Mouse (Mus musculus) kidney, adult 2 months (tissue): ENCODE results near the gene Timm29. TPM values are rescaled to one million over a fixed set of nuclear protein-coding genes. Genes with fewer than 3 reads are reported as not detected.
A peak's percentile ranks its signal among the peaks of the same experiment; 100 is the strongest.

Source experiments
- DNase-seq: peaks from one replicate; pipeline ENCODE4 v3.0.0; 2021
- H3K27ac ChIP-seq: fragments of 200-500 bp; 2 replicates; pipeline ENCODE4 v1.5.1; 2012; ENCODE audit warnings: low read depth, low read length, control low read depth, inconsistent platforms; ENCODE audit not compliant: insufficient read depth
- H3K27me3 ChIP-seq: fragments of 200-500 bp; replicated peaks from 2 replicates; pipeline ENCODE4 v1.6.1; 2012; ENCODE audit warnings: mild to moderate bottlenecking, moderate library complexity, low read length, inconsistent platforms; ENCODE audit not compliant: control insufficient read depth, insufficient read depth
- H3K36me3 ChIP-seq: fragments of 200-500 bp; 2 replicates; pipeline ENCODE4 v1.6.1; 2012; ENCODE audit warnings: mild to moderate bottlenecking, moderate library complexity, low read length, inconsistent platforms; ENCODE audit not compliant: control insufficient read depth, insufficient read depth
- H3K4me1 ChIP-seq: fragments of 200-500 bp; 2 replicates; pipeline ENCODE4 v1.6.1; 2011; ENCODE audit warnings: low read length; ENCODE audit not compliant: control insufficient read depth, insufficient read depth
- H3K4me3 ChIP-seq: fragments of 200-500 bp; 2 replicates; pipeline ENCODE4 v1.5.1; 2011; ENCODE audit warnings: mild to moderate bottlenecking, low read depth, low read length, control low read depth; ENCODE audit not compliant: insufficient read depth
- CTCF ChIP-seq: fragments of 200-500 bp; conservative IDR thresholded peaks from 2 replicates; pipeline ENCODE4 v1.5.1; 2011; ENCODE audit warnings: low read depth, mild to moderate bottlenecking, control low read depth, low read length, moderate library complexity, mixed read lengths; ENCODE audit not compliant: insufficient read depth, insufficient read length
- POLR2A ChIP-seq: fragments of 200-500 bp; IDR thresholded peaks from one replicate; pipeline ENCODE4 v1.6.1; 2011; ENCODE audit warnings: low read depth, low read length, control low read depth
- WGBS: fragments of 180-500 bp; shearing (Covaris S2); methylation state at CpG from one replicate; pipeline ENCODE4 v1.1.7; 2018; 5-methylcytosine and 5-hydroxymethylcytosine counted together
- polyA plus RNA-seq: library from polyadenylated mRNA; depleted of rRNA; stranded (reverse); fragments of >200 nt; gene quantifications from 2 replicates; pipeline ENCODE4 v1.2.3, GENCODE M21; 2012

The Timm29 gene
- polyA plus RNA-seq, 1 experiment: 34.0 TPM

- peak; percentile 80 for DNase-seq
- WGBS: 50% methylated on average over 10 of the region's 10 CpGs
These were observed 9.3 kb downstream of the Timm29 start for GRCm38 (mm10) chr9:21601722-21602399.

GRCm38 (mm10) chr9:21604119-21604518 is 11.6 kb downstream of the Timm29 start:
- Histone ChIP-seq H3K27ac (no peak overlapping the region), H3K36me3 (no peaks in the 10 kb centered on the region), H3K4me3 (no peak overlapping the region), H3K4me1 (no peaks in the 10 kb centered on the region; the same call in 1 of the 2 replicates), H3K27me3 (no peaks in the 10 kb centered on the region)
- no peak for DNase-seq
- TF ChIP-seq POLR2A (no peak), CTCF (no peak)
- 76% methylated on average over 5 of the region's 5 CpGs for WGBS

More at GRCm38 (mm10) chr9:21601722-21602399, 9.3 kb downstream of the Timm29 start:
- no peaks in the 10 kb centered on the region for H3K27me3 ChIP-seq
- no peaks in the 10 kb centered on the region for H3K36me3 ChIP-seq
- no peak overlapping the region for H3K27ac ChIP-seq
- H3K4me3 ChIP-seq: no peak overlapping the region
- TF ChIP-seq POLR2A: no peak
- TF ChIP-seq CTCF: peak; percentile 90
- no peaks in the 10 kb centered on the region; the same call in 1 of the 2 replicates for H3K4me1 ChIP-seq

- no peak overlapping the region for H3K27ac ChIP-seq
- H3K4me3 ChIP-seq: no peak overlapping the region
- H3K27me3 ChIP-seq: no peaks in the 10 kb centered on the region
- TF ChIP-seq POLR2A (no peak), CTCF (no peak)
- no peaks in the 10 kb centered on the region for H3K36me3 ChIP-seq
- DNase-seq: no peak
- no peaks in the 10 kb centered on the region; the same call in 1 of the 2 replicates for H3K4me1 ChIP-seq
- WGBS: 91% methylated on average over 5 of the region's 5 CpGs
These were observed 13.3 kb downstream of the Timm29 start for GRCm38 (mm10) chr9:21605865-21606264.

- DNase-seq: no peak
- 81% methylated on average over 1 of the region's 1 CpGs for WGBS
These were observed 14.1 kb downstream of the Timm29 start for GRCm38 (mm10) chr9:21606648-21607047.

GRCm38 (mm10) chr9:21609861-21610260 is 17.3 kb downstream of the Timm29 start:
- 97% methylated on average over 1 of the region's 1 CpGs for WGBS
- Histone ChIP-seq H3K27me3 (no peaks in the 10 kb centered on the region), H3K36me3 (no peaks in the 10 kb centered on the region), H3K4me3 (no peak overlapping the region), H3K27ac (no peak overlapping the region), H3K4me1 (no peaks in the 10 kb centered on the region)
- DNase-seq: peak; percentile 23
- no peak for TF ChIP-seq CTCF
- TF ChIP-seq POLR2A: no peak

More at GRCm38 (mm10) chr9:21606648-21607047, 14.1 kb downstream of the Timm29 start:
- Histone ChIP-seq H3K4me1 (no peaks in the 10 kb centered on the region; the same call in 1 of the 2 replicates), H3K36me3 (no peaks in the 10 kb centered on the region), H3K4me3 (no peak overlapping the region), H3K27me3 (no peaks in the 10 kb centered on the region), H3K27ac (no peak overlapping the region)
- no peak for TF ChIP-seq CTCF
- TF ChIP-seq POLR2A: no peak

GRCm38 (mm10) chr9:21614864-21615616 is 22.5 kb downstream of the Timm29 start:
- H3K4me3 ChIP-seq: peak overlapping the region; percentile 95
- H3K27me3 ChIP-seq: no peaks in the 10 kb centered on the region
- 69% methylated on average over 15 of the region's 15 CpGs for WGBS
- H3K4me1 ChIP-seq: peaks cover 4% of the 10 kb centered on the region; the same call in 1 of the 2 replicates
- TF ChIP-seq CTCF (no peak), POLR2A (no peak)
- peak overlapping the region; percentile 87 for H3K27ac ChIP-seq
- H3K36me3 ChIP-seq: no peaks in the 10 kb centered on the region
- no peak for DNase-seq

GRCm38 (mm10) chr9:21615617-21616231 is 23.2 kb downstream of the Timm29 start, which contains the start of gene Smarca4:
Gene Smarca4 (plus strand): TSS chr9:21616169.
- DNase-seq: peak; percentile 100
- Histone ChIP-seq H3K4me3 (peak within 1 kb of the TSS; percentile 95), H3K27ac (peak within 1 kb of the TSS; percentile 88), H3K36me3 (no peaks in the 10 kb centered on the region), H3K27me3 (no peaks in the 10 kb centered on the region), H3K4me1 (peaks cover 4% of the 10 kb centered on the region; the same call in 1 of the 2 replicates)
- WGBS: 1% methylated on average over 40 of the region's 45 CpGs
- peak; percentile 73 for TF ChIP-seq POLR2A
- TF ChIP-seq CTCF: no peak
